Mouse (Mus musculus) gonadal fat pad, adult 2 months (tissue): ENCODE measurements around the gene Fndc10. TPM values are rescaled to one million over a fixed set of nuclear protein-coding genes. Genes with fewer than 3 reads are reported as not detected.
A peak's percentile ranks its signal among the peaks of the same experiment; 100 is the strongest.
"Not testable (repeated sequence)": the region's sequence is repeated elsewhere in the genome, so short reads cannot be mapped to it uniquely, and the experiment has no call there.

Experiments
- DNase-seq: peaks from one replicate; pipeline ENCODE4 v3.0.0-alpha.2; 2012; ENCODE audit warnings: low read depth
- polyA plus RNA-seq: library from polyadenylated mRNA; depleted of rRNA; stranded (reverse); fragments of >200 nt; gene quantifications from 2 replicates; pipeline ENCODE4 v1.2.3, GENCODE M21; 2012; rRNA removed

The Fndc10 gene
- 35.3 and 39.7 TPM in 2 replicates for polyA plus RNA-seq

DNA sequence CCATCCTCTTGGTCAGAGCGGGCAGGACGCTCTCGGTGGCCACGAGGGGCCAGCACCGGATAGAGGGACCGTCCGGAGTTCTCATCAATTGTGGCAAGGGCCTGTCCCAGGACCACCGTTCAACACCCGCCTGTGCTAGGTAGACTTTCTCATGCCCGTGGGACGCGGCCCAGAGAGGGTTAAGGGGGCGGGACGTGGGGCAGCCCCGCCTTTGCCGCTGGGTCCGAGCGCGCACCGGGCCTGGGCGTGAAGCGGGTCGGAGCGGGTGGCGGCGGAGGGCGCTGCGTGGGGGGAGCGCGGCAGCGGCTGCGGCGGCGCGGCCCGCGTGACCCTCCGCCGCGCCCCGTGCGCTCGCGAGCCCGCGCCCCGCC lies at the start of gene Fndc10:
Fndc10 (plus strand) TSS at position 232 of the 371 bp plus-strand sequence.
- DNase-seq = no peak

DNA sequence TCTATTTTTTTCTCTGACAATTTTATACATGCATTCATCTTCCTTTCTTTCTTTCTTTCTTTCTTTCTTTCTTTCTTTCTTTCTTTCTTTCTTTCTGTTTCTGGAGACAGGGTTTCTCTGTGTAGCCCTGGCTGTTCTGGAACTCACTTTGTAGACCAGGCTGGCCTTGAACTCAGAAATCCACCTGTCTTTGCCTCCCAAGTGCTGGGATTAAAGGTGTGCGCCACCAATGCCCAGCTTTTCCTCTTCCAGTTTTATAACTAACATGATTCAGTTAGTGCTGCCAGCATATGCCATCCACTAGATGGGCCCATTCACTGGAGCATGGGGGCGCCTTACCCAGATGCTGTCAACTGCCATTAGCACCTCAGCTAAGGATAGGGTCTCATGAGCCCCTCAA lies 48.8 kb upstream of the Fndc10 start, which contains the start of gene Gm10563:
Gm10563 (minus strand) TSS at position 101 of the 400 bp plus-strand sequence.
- DNase-seq = not testable (repeated sequence)

DNA sequence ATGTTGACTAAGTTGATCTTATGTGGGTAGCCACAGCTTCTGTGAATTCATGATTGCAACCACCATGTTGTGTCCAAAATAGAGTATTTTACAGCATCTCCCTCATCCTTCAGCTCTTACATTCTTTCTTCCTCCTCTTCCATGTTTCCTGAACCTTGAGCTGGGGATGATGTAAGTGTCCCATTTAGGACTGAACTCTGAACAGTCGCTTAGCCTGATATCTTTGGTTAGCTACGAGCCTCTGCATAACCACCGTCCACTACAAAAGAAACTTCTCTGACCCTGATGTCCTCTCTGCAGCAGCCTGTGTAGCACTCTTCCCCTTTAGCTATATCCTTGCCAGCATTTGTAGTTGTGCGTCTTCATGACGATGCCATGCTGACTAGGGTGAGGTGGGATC lies 48.4 kb upstream of the Fndc10 start:
- no peak for DNase-seq

DNA sequence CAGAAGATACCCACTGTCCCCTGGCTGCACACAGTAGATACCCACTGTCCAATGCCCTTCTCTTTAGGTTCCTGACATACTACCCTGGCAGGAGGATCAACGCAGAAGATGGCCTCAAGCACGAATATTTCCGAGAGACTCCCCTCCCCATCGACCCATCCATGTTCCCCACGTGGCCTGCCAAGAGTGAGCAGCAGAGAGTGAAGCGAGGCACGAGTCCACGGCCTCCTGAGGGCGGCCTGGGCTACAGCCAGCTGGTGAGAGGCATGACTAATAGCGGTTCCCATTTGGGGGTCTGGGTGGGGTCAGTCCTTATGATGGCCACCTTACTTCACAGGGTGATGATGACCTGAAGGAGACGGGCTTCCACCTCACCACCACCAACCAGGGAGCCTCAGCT lies 44.8 kb upstream of the Fndc10 start:
- no peak for DNase-seq

DNA sequence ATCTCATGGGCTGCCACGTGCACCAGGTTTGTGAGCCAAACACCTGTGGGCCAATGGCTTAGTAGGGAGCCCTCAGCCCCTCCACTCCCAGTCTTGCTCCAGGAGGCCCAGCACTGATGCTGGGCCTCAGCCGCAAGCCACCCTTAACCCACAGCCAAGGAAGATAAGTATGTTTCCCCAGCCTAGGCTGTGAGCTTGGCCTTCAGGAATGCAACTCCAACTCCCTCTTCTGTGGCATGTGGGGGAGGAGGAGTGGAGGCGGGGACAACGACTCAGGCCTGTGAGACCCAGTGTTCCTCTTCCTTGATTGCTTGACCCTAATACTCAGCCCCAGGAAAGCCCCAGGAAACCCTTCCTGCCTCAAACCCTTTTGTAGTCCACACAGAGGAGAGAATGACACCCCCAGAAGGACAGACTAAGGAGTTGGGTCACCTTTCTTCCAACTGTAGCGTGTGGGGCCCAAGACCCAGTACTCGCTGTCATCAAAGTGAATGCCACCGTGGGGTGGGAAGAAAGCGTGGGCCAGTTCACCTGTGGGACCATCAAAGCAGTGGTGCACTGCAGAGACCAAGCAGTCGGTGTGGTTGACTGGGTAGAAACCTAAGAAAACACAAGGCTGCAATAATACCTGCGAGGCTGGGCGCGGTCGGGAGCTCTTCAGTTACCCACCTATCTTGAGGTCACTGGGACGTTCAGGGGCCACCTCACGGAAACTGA lies 42.4 kb upstream of the Fndc10 start:
- DNase-seq = no peak

DNA sequence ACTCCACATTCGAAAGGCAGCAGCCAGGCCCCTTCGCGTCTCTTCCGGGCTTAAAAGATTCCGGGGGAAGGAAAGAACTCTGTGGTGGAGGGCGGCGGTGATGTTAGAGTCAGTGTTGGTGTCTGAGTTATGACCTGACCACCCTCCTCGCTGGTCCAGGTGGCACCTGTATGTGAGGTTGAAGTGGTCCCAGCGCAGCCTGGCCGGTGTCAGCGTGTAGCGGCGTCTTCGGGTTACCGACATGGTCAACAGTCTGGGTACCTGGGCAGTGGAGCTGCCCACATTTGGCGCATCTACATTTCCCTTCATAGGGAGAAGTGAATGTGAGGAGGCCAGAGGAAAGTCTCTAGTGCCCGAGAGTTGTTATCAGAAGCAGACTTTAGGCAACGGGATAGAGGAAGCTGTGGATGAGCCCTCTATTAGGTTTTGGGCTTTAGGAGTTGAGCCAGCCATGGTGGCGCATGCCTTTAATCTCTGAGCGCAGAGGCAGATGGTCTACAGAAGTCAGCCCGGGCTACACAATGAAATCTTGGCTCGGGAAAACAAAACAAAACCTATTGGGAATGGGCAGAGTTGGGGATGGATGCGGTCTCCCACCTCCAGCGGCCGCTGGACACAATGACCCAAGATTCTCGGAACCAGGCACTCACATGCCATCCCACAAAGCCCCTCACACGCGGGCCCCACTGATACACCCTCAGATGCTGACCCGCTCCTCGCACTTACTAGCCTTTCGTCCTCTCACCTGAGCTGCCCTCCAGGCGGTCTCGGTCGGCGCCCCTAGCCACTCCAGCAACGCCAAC lies 41.7 kb upstream of the Fndc10 start:
- DNase-seq = no peak

DNA sequence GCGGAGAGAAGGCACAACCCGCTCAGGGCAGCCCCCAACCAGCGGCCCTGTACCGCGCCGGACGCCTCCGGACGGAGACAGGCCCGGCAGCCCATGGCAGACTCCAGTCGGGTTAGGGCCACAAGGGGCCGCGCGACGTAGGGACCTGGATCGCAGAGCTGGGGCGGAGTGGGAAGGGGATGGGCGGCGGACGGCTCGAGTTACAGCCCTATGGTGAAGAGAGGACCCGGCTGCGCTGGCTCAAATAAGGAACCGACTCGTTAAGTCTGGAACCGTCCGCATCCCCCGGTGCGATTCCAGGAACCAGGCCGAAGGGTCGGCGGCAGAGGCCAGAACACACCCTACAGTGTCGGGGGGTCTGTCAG lies 41.1 kb upstream of the Fndc10 start, which contains the start of gene Mmp23:
Mmp23 (minus strand) TSS at position 299 of the 365 bp plus-strand sequence.
- no peak for DNase-seq

DNA sequence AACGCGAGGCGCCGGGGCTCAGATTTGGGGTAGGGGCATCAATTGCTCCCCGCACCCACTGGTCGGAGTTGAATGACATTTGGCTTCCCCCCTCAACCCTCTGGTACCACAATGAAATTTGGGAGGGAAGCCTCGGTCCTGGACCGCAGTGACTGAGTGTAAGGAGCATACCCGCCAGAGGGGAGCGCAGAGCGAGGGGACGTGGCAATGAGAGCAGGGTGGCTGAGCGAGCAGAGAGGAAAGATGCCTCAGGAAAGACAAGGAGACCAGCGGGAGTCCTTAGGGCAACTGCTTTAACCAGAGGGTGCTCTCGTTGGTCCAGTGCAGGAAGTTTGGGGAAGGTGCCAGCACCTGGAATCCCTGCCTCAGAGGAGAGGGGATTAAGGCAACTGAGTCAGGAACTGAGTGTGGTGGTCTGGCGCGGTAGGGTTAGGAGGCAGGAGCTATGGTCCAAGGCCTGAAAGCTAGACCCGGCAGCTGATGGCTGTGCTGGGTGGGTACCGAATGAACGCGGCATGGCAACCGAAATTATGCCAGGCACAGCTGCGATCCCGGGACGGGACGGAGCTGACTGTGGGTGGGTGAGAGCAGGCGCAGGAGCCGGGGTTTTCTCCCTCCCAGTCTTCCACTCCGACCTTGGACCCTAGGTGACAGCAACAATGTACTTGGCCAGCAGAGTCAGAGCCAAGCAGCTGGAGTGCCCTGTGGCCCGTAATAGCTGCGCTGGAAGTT lies 40.5 kb upstream of the Fndc10 start:
- DNase-seq = no peak

DNA sequence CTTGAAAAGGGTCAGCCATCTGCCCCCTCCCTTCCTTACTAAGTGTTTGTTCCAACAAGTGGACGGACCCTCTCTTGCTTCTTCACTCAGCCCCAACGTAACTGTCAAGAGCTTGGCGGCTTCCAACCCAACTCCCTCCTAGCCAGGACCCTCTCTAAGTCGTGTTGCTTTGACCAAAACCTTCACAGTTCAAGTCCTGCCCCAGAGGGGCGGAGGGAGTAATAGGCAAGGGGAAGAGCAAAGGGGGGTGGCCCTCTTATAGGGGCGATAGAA lies 40.0 kb upstream of the Fndc10 start:
- no peak for DNase-seq

DNA sequence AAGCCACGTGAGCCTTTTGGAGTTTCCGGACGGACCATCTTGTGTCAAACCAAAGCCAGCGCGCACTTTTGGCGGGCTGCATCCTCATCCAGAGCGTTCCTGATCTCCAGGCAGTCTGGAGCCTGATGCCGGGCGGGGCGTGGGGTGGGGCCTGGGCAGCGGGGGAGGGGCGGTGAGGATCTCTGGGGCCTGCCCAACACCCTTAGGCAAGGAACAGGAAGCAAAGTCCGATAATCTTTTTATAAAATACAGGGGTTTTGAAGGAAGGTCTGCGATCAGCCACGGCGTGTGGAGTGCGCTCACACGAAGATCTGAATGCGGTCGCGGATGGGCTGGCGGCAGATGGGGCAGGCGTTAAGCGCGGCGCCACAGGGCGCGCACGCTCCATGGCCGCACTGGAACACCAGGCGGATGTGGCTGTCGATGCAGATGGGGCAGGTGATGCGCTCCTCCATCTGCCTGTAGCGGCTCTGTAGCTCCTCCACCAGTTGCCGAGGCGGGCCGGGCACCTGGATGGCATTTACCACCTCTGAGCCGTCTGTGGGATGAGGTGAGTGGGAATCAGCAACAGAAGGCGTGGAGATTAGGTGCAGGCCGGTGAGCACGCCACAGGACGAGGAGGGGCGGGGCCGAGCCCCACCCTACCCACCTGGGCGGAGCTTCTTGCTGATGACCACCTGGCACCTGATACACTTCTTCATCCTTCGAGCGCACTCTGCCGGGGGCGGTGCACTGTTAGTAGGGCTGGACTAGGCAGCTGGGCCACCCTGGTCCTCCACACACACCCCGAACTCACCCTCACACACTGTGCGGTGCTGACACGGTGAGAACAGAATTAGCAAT lies 39.5 kb upstream of the Fndc10 start:
- no peak for DNase-seq

DNA sequence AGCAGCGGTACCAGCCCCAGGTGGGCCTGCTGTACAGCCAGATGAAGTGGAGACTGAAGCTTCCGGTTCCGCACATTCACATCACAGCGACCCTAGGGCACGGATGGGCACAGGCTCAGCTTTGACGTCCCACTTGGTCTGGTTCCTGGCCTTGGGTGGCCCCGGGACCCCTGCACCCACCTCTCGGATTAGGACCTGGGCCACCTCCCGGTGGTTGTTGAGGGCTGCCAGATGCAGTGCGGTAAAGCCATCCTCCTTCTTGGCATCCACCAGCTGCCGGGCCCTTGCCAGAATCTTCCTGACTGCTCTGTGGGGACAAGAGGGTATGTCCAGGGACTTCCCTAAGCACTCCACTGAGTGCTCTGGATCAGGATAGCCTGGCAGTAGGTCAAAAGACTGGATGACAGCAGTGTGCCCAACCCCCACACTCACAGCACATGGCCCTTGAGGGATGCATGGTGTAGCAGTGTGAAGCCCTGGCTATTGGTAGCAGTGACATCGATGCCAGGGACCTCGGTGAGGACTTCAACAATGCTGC lies 37.9 kb upstream of the Fndc10 start:
- no peak for DNase-seq

DNA sequence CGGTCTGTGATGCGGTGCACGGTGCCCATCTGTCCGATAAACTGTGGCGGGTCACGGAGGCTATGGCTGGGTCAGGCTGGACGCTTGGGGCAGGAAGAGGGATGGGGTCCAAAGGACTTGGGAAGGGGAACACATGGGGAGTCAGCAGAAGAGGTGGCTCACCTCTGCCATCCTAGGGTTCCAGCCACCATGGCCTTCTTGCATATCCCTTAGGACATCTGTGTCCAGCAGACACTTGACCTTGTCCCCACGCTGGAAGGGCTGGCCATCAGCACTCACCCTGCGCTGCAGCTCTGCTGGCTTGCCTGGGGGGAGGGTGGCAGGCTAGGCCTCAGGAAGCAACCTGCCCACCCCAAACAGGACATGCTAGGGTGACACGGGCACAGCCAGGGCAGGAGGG lies 35.2 kb upstream of the Fndc10 start:
- DNase-seq = no peak

DNA sequence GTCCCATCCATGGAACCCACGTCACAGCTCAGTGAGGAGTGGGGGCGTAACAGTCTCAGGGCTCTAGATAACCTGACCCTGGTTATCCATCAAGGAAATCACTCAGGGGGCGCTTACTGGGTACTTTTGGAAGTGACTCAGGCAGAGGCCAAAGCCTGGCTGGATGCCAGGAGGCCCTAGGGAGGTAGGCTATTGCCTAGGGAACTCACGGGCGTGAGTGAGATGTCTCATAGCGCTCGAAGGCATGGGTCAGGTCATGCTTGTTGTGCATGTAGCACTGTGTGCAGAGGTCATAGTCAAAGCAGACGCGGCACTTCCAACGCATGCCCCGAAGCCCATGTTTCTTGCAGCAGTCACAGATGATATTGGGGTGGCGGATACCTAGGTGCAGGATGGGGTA lies 33.5 kb upstream of the Fndc10 start:
- DNase-seq = no peak

DNA sequence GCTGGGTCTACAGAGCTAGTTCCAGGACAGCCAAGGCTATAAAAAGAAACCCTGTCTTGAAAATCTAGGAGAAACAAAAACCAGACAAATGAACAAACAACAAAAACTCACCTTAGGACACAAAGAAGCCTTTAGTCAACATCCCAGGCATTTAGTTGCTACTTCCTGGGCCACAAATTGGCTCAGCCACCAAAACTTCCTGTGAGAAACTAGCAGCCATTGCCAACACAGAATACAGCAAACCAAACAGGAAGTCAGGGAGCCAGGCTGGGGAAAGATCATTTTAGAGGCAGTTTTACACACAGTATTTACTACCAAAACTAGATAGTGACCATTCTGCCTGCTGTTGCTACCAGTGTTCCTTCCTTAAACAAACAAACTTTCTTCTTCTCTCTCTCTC lies 27.2 kb upstream of the Fndc10 start:
- no peak for DNase-seq

DNA sequence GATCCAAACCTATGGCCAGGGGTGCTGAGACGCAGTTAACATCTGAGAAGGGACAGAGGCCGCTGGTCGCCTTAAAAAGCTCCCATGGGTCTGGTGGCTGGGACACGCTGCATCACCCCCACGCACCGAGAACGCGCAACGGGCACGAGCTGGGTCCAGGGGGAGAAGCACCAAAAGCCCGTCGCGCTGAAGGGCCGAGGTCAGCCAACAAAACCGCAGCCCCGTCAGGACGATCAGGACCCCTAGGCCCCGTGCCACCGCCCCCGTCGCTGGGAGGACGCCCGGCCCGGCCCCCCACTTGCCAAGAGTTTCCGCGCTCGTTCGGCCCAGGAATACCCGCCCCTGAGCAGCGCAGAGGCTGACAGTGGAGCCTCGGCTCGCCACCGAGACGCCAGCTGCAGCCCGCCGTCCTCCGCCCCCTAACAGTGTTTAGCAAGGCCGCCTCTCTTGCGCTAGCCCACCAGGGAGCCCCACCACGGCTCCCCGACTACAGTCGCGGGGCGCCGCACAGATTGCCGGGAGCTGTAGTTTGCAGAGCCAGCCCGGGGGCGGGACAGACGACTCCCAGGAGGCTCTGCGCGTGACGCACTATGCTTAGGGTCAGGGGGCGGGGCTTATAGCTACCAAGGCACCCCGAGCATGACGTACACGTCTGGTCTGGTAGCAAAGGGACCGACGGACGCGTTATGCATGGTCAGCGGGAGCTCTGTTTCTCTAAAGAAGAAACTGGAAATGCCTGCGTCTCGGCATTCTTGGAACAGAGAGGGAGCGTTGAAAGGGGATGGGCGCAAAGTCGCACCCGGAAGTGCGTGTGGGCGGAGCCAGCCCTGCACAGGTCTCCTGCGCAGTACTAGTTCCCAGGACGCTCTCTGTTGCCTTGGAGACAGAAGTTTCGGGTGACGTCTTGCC lies 25.2 kb upstream of the Fndc10 start, which contains the start of gene Mib2:
Mib2 (minus strand) TSS at position 510 of the 909 bp plus-strand sequence.
- peak; percentile 72 for DNase-seq

DNA sequence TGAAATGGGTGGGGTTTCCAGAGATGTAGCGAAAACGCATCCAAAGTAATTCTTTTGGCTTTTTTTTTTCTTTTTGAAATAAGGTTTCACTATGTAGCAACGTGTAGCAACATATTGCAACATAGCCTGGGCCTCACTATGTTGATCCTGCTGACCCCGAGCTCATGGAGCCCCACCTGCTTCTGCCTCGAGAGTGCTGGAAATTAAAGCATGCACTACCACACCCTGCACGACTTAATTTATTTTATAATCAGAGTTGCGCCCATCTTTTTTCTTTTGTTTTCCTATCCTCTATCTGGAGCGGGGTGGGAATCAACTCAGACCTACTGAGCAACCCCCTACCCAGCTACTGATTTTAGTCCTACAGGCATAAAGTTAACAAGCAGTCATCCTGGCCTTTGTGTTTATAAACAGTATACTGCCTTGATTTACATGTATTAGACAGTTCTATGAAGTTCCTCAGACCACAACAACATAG lies 24.5 kb upstream of the Fndc10 start:
- DNase-seq = no peak

DNA sequence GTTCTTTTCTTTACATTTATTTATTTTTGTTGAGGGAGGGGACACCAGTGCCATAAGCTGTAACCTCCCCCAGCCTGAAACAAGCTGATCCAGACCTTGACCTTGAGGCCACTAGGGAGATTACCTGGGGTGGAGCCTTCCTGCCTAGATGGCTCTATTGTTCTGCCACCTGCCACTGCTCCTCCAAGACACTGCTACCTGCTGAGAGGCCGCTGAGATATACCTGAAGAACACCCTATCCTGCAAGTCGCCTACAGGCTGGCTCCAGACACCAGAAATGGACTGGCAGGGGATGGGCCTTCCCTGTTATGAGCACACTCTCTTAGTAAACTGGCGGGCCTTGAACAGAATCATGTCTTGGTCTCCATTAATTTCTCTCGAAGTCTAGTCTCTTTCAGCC lies 23.9 kb upstream of the Fndc10 start:
- DNase-seq = not testable (repeated sequence)

DNA sequence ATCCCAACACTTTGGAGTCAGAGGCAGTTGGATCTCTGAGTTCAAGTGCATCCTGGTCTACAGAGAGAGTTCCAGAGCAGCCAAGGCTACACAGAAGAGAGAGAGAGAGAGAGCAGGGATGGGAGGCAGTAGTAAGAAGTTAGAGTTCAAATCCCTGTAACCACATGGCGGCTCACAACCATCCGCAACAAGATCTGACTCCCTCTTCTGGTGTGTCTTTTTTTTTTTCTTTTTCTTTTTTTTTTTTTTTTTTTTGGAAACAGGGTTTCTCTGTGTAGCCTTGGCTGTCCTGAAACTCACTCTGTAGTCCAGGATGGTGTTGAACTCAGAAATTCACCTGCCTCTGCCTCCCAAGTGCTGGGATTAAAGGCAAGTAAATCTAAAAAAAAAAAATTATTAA lies 22.1 kb upstream of the Fndc10 start:
- DNase-seq = no peak

DNA sequence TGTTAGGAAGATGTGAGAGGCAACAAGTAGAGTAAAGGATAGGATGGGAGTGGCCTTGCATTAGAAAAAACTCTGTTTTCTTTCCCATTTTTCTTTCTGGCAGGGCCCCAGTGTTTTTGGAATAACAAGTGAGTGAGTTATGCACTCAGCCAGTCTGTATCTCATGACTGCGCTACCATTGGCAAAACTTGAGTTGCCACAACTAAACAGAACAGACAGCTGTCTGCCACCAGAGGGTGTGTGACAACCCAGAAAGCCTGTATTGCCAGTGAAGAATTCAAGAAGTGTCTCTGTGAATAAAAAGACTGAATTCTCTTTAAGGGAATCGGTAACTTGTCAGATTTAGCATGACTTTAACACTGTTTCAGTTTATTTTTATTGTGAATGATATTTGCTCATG lies 18.2 kb upstream of the Fndc10 start:
- DNase-seq = no peak

DNA sequence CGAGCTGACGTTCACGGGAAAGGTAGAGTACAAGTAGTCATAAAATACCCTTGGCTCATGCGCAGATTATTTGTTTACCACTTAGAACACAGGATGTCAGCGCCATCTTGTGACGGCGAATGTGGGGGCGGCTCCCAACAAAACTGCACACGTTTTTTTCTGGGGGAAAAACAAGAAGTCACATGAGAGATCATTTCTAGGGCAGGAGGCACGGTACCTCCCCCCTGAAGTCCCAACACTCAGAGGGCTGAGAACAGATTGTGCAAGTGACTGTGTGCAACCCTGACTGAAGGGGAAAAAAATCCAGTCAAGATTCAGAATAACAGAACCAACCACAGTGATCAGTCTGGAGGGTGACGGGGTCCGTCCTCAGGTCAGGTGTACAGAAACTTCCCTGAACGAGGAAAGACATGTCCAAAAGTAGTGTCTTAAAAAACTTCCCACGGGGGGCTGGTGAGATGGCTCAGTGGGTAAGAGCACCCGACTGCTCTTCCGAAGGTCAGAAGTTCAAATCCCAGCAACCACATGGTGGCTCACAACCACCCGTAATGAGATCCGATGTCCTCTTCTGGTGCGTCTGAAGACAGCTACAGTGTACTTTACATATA lies 10.4 kb upstream of the Fndc10 start:
- DNase-seq = not testable (repeated sequence)
